Mouse (Mus musculus) limb, embryonic 10.5 days (tissue): ENCODE measurements around the gene Pskh1. TPM values are rescaled to one million over a fixed set of nuclear protein-coding genes. Genes with fewer than 3 reads are reported as not detected.

Experiments used
- DNase-seq: peaks from one replicate; pipeline ENCODE4 v3.0.0-alpha.2; 2017; ENCODE audit warnings: low spot score
- H3K27ac ChIP-seq: fragments of 300-500 bp; sonication (generic); 2 replicates; pipeline ENCODE4 v1.5.1; 2016; ENCODE audit warnings: mild to moderate bottlenecking
- H3K27me3 ChIP-seq: fragments of 300-500 bp; sonication (generic); 2 replicates; pipeline ENCODE4 v1.6.1; 2016; ENCODE audit warnings: low read depth, mild to moderate bottlenecking; ENCODE audit not compliant: poor library complexity, severe bottlenecking
- H3K36me3 ChIP-seq: fragments of 300-500 bp; sonication (generic); 2 replicates; pipeline ENCODE4 v1.6.1; 2016; ENCODE audit warnings: mild to moderate bottlenecking, moderate library complexity
- H3K4me1 ChIP-seq: fragments of 300-500 bp; sonication (generic); 2 replicates; pipeline ENCODE4 v1.6.1; 2016
- H3K4me3 ChIP-seq: fragments of 300-500 bp; sonication (generic); 2 replicates; pipeline ENCODE4 v1.5.1; 2016; ENCODE audit warnings: mild to moderate bottlenecking, moderate library complexity
- H3K9me3 ChIP-seq: fragments of 300-500 bp; sonication (generic); replicated peaks from 2 replicates; pipeline ENCODE4 v1.6.1; 2016; ENCODE audit warnings: mild to moderate bottlenecking
- WGBS: fragments of 180-500 bp; shearing (Covaris S2); methylation state at CpG from one replicate; pipeline ENCODE4 v1.1.7; 2016; 5-methylcytosine and 5-hydroxymethylcytosine counted together
- polyA plus RNA-seq: library from polyadenylated mRNA; unstranded; fragments of >200 nt; fragmentation: Nextera tagmentation; extraction: Ambion mirVana; gene quantifications from 2 replicates; pipeline ENCODE4 v1.2.1, GENCODE M21; 2016

Pskh1 gene
- polyA plus RNA-seq, result 34.4 and 45.9 TPM in 2 replicates

DNA sequence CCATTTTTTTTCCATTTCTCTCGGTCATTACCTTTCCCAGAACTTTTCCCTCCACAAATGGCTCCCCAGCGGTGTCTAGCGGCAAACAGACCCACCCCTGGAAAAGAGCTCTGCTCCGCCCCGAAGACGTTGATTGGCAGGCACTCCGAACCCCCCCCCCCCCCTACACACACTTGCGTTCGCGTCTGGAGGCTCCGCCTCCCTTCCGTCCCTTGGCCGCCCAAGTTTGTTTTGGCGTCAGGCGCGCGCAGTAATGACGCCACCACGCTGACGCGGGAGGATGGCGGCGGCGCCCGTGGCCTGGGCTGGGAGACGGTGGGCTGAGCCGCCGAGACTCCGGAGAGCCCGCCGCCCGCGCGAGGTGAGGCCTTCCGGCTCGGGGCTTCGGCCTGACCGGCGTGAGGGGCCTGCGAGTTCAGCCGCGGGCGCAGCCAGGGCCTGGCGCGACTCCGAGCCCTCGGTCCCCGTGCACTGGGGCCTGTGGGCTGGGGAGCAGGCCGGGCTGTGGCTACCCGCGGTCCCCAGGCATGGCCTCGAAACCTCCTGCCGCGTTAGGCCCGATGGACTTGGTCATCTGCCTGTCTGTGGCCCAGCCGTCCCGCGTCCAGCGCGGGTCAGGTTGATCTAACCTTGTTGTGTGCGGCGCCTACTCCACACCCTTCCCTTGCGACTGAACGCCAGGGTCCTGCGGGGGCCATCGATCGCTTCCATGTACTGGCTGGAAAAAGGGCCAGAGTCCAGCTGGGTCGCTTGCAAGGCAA is at the start of gene Pskh1:
TSS of gene Pskh1 (plus strand) at position 262 of the 761 bp plus-strand sequence.
- no peaks in the 10 kb centered on the region; the same call in 1 of the 2 replicates for H3K36me3 ChIP-seq
- under 1% methylated on average over 68 of the region's 68 CpGs for WGBS
- no peaks in the 10 kb centered on the region for H3K27me3 ChIP-seq
- peaks cover 9% of the 10 kb centered on the region for H3K4me1 ChIP-seq
- H3K9me3 ChIP-seq, result no peaks in the 10 kb centered on the region
- H3K4me3 ChIP-seq, result peak within 1 kb of the TSS; percentile 77
- peak within 1 kb of the TSS; percentile 94 for H3K27ac ChIP-seq
- DNase-seq, result peak; percentile 96

DNA sequence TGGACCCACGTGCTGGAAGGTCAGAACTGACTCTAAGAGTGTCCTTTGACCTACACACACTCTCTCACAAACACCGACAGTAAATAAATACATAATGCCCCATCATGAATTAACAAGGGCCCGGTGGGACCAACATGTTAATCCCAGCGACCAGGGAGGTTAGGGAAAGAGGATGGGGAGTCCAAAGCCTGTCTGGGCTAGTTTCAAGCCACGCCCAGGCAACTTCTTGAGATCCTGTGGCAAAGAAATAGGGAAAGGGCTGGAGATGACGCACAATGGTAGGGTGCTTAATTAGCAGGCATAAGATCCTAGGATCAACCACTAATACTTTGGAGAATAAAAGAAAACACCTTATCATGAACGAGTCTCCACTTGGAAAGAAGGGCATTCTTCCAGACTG is 49.6 kb upstream of the Pskh1 start:
- no peak overlapping the region for H3K27ac ChIP-seq
- peaks cover 44% of the 10 kb centered on the region for H3K36me3 ChIP-seq
- no peak for DNase-seq
- H3K27me3 ChIP-seq, result no peaks in the 10 kb centered on the region
- peak overlapping the region; percentile 79 for H3K4me3 ChIP-seq
- WGBS, result 83% methylated on average over 7 of the region's 7 CpGs
- no peaks in the 10 kb centered on the region for H3K9me3 ChIP-seq
- peaks cover 10% of the 10 kb centered on the region for H3K4me1 ChIP-seq

- Histone ChIP-seq H3K4me3 (peak overlapping the region; percentile 79), H3K36me3 (peaks cover 33% of the 10 kb centered on the region), H3K27me3 (no peaks in the 10 kb centered on the region), H3K4me1 (peaks cover 21% of the 10 kb centered on the region), H3K9me3 (no peaks in the 10 kb centered on the region), H3K27ac (peak overlapping the region; percentile 85)
- DNase-seq, result peak; percentile 92
- under 1% methylated on average over 34 of the region's 34 CpGs for WGBS
Observed at GRCm38 (mm10) chr8:105851651-105852143, 48.5 kb upstream of the Pskh1 start.

- no peak for DNase-seq
- H3K36me3 ChIP-seq, result peaks cover 30% of the 10 kb centered on the region
- WGBS, result 86% methylated on average over 12 of the region's 12 CpGs
- no peaks in the 10 kb centered on the region for H3K27me3 ChIP-seq
- H3K4me3 ChIP-seq, result peak overlapping the region; percentile 79; the same call in 1 of the 2 replicates
- H3K9me3 ChIP-seq, result no peaks in the 10 kb centered on the region
- H3K4me1 ChIP-seq, result peaks cover 26% of the 10 kb centered on the region
- H3K27ac ChIP-seq, result no peak overlapping the region
Observed at GRCm38 (mm10) chr8:105852146-105852729, 48.0 kb upstream of the Pskh1 start.

- no peak for DNase-seq
- H3K4me1 ChIP-seq, result peaks cover 35% of the 10 kb centered on the region
- 92% methylated on average over 3 of the region's 3 CpGs for WGBS
- no peaks in the 10 kb centered on the region for H3K9me3 ChIP-seq
- no peak within 1 kb of the TSS; the same call in none of the 2 replicates for H3K4me3 ChIP-seq
- H3K36me3 ChIP-seq, result peaks cover 27% of the 10 kb centered on the region
- H3K27ac ChIP-seq, result no peak within 1 kb of the TSS
- no peaks in the 10 kb centered on the region for H3K27me3 ChIP-seq
Observed at GRCm38 (mm10) chr8:105853178-105853577, 47.1 kb upstream of the Pskh1 start, which contains the start of gene Cenpt. Cenpt (minus strand) TSS chr8:105853278.

- Histone ChIP-seq H3K9me3 (no peaks in the 10 kb centered on the region), H3K27me3 (no peaks in the 10 kb centered on the region), H3K36me3 (peaks cover 24% of the 10 kb centered on the region), H3K4me1 (peaks cover 45% of the 10 kb centered on the region), H3K27ac (peak overlapping the region; percentile 96), H3K4me3 (peak overlapping the region; percentile 67)
- no peak for DNase-seq
- WGBS, result 27% methylated on average over 8 of the region's 8 CpGs
Observed at GRCm38 (mm10) chr8:105854303-105854702, 45.9 kb upstream of the Pskh1 start.

DNA sequence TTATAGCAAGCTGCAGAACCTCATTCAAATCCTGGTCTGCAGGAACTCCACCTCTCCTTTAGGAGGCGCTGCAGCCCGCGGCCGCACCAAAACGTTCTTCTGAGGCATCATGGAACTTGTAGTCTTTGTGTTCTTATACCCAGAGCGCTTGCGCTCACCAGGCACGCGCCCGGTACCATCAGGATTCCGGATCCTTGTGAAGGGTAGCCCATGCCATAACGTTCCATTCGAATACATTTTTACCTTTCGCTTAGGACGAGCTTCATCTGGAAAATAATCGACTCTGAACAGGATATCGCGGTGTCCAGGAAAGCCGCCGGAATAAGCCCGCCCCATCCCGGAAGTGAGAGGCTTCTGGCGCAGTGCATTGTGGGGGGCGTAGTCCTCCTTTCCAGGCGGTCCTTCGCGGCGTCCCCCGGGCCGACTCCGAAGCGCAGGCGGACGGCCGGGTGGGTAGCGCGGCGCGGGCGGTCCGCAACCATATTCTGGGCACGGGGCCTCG is 45.5 kb upstream of the Pskh1 start, which contains the start of gene Thap11:
TSS of gene Thap11 (plus strand) at position 418 of the 502 bp plus-strand sequence.
- peaks cover 20% of the 10 kb centered on the region for H3K36me3 ChIP-seq
- DNase-seq, result peak; percentile 96
- H3K9me3 ChIP-seq, result no peaks in the 10 kb centered on the region
- peaks cover 50% of the 10 kb centered on the region for H3K4me1 ChIP-seq
- WGBS, result under 1% methylated on average over 43 of the region's 43 CpGs
- peak within 1 kb of the TSS; percentile 67 for H3K4me3 ChIP-seq
- H3K27ac ChIP-seq, result peak within 1 kb of the TSS; percentile 96
- no peaks in the 10 kb centered on the region for H3K27me3 ChIP-seq

DNA sequence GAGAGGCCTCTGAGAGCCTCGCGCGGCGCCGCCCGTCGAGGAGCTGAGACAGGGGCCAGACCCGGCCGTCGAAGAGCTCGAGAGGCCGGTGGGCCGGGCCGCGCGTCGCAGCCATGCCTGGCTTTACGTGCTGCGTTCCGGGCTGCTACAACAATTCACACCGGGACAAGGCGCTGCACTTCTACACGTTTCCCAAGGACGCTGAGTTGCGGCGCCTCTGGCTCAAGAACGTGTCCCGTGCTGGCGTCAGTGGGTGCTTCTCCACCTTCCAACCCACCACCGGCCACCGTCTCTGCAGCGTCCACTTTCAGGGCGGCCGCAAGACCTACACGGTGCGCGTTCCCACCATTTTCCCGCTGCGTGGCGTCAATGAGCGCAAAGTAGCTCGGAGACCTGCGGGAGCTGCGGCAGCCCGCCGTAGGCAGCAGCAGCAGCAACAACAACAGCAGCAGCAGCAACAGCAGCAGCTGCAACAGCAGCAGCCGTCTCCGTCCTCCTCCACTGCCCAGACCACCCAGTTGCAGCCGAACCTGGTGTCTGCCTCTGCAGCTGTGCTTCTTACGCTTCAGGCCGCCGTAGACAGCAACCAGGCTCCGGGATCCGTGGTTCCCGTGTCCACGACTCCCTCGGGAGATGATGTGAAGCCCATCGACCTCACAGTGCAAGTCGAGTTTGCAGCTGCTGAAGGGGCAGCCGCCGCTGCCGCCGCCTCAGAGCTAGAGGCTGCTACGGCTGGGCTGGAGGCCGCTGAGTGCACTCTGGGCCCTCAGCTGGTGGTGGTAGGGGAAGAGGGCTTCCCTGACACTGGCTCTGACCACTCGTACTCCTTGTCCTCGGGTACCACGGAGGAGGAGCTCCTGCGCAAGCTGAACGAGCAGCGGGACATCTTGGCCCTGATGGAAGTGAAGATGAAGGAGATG is 44.7 kb upstream of the Pskh1 start:
- WGBS, result under 1% methylated on average over 71 of the region's 71 CpGs
- Histone ChIP-seq H3K27ac (peak overlapping the region; percentile 96), H3K9me3 (no peaks in the 10 kb centered on the region), H3K4me3 (peak overlapping the region; percentile 67), H3K27me3 (no peaks in the 10 kb centered on the region), H3K36me3 (peaks cover 18% of the 10 kb centered on the region), H3K4me1 (peaks cover 51% of the 10 kb centered on the region)
- DNase-seq, result no peak

DNA sequence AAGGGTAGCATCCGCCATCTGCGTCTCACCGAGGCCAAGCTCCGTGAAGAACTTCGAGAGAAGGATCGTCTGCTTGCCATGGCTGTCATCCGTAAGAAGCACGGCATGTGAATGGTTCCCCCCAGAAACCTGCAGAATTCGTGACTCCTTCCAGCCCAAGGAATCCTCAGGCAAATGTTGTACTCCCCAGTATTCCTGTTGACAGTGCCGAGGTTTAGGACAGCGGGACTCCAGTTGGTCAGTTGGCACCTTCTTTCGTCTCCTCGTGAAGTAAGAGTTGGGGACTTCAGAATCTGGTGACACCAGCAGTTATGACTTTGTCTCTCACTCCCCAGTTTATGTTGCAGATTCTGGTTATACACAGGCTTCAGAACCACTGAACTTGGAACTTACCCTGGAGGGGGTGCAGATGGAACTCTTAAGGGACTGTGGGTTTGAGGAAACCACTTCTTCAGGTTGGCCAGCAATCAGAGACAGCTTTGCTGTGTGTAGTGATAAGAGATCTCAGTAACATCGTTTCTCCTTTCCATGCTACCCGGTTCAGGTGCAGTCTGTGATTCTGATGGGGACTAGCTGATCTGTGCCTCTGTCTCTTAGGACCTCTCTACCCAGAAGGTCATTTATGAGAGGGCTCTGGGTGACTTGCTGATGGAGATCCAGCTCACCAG is 43.9 kb upstream of the Pskh1 start:
- peaks cover 47% of the 10 kb centered on the region for H3K4me1 ChIP-seq
- H3K27ac ChIP-seq, result peak overlapping the region; percentile 96
- DNase-seq, result no peak
- WGBS, result 29% methylated on average over 15 of the region's 15 CpGs
- no peaks in the 10 kb centered on the region for H3K27me3 ChIP-seq
- H3K36me3 ChIP-seq, result peaks cover 18% of the 10 kb centered on the region
- H3K4me3 ChIP-seq, result peak overlapping the region; percentile 67
- H3K9me3 ChIP-seq, result no peaks in the 10 kb centered on the region

GRCm38 (mm10) chr8:105858495-105858894 is 41.7 kb upstream of the Pskh1 start:
- no peaks in the 10 kb centered on the region for H3K27me3 ChIP-seq
- H3K27ac ChIP-seq, result no peak overlapping the region
- no peaks in the 10 kb centered on the region for H3K9me3 ChIP-seq
- 93% methylated on average over 5 of the region's 5 CpGs for WGBS
- H3K4me3 ChIP-seq, result 0 out of 2 replicates have a peak overlapping the region, but pooled peaks have one; percentile 26
- DNase-seq, result no peak
- peaks cover 31% of the 10 kb centered on the region for H3K36me3 ChIP-seq
- peaks cover 60% of the 10 kb centered on the region for H3K4me1 ChIP-seq

- H3K4me1 ChIP-seq, result peaks cover 60% of the 10 kb centered on the region
- H3K9me3 ChIP-seq, result no peaks in the 10 kb centered on the region
- DNase-seq, result no peak
- H3K27ac ChIP-seq, result peak overlapping the region; percentile 96
- WGBS, result 72% methylated on average over 5 of the region's 5 CpGs
- peaks cover 40% of the 10 kb centered on the region for H3K36me3 ChIP-seq
- H3K27me3 ChIP-seq, result no peaks in the 10 kb centered on the region
- peak overlapping the region; percentile 13; the same call in 1 of the 2 replicates for H3K4me3 ChIP-seq
Observed at GRCm38 (mm10) chr8:105859314-105859713, 40.9 kb upstream of the Pskh1 start.
